Mouse (Mus musculus) embryonic facial prominence, embryonic 15.5 days (tissue): ENCODE measurements around the gene Nedd1. TPM values are rescaled to one million over a fixed set of nuclear protein-coding genes. Genes with fewer than 3 reads are reported as not detected.
A peak's percentile ranks its signal among the peaks of the same experiment; 100 is the strongest.

ENCODE experiments used
- ATAC-seq: fragments of 200-750 bp; cut with Nextera tagmentation; 2 replicates; pipeline ENCODE4 v1.8.0; 2017; ENCODE audit warnings: low read depth, moderate TSS enrichment; ENCODE audit not compliant: insufficient number of reproducible peaks, low FRiP score, low TSS enrichment
- H3K27ac ChIP-seq: fragments of 300-500 bp; sonication (generic); replicated peaks from 2 replicates; pipeline ENCODE4 v1.5.1; 2015; ENCODE audit warnings: mild to moderate bottlenecking, inconsistent platforms
- H3K27me3 ChIP-seq: fragments of 300-500 bp; sonication (generic); 2 replicates; pipeline ENCODE4 v1.6.1; 2015; ENCODE audit warnings: inconsistent platforms
- H3K36me3 ChIP-seq: fragments of 300-500 bp; sonication (generic); 2 replicates; pipeline ENCODE4 v1.6.1; 2015; ENCODE audit warnings: mild to moderate bottlenecking, inconsistent platforms
- H3K4me1 ChIP-seq: fragments of 300-500 bp; sonication (generic); 2 replicates; pipeline ENCODE4 v1.6.1; 2015; ENCODE audit warnings: inconsistent platforms
- H3K4me2 ChIP-seq: fragments of 300-500 bp; sonication (generic); replicated peaks from 2 replicates; pipeline ENCODE4 v1.6.1; 2015; ENCODE audit warnings: mild to moderate bottlenecking, inconsistent platforms
- H3K4me3 ChIP-seq: fragments of 300-500 bp; sonication (generic); replicated peaks from 2 replicates; pipeline ENCODE4 v1.5.1; 2015; ENCODE audit warnings: mild to moderate bottlenecking, inconsistent platforms
- H3K9ac ChIP-seq: fragments of 300-500 bp; sonication (generic); 2 replicates; pipeline ENCODE4 v1.6.1; 2015; ENCODE audit warnings: inconsistent platforms
- H3K9me3 ChIP-seq: fragments of 300-500 bp; sonication (generic); replicated peaks from 2 replicates; pipeline ENCODE4 v1.6.1; 2016; ENCODE audit warnings: inconsistent platforms
- WGBS: fragments of 180-500 bp; shearing (Covaris S2); methylation state at CpG from one replicate; pipeline ENCODE4 v1.1.7; 2015; 5-methylcytosine and 5-hydroxymethylcytosine counted together
- polyA plus RNA-seq: library from polyadenylated mRNA; unstranded; fragments of >200 nt; fragmentation: Nextera tagmentation; extraction: Ambion mirVana; gene quantifications from 2 replicates; pipeline ENCODE4 v1.2.1, GENCODE M21; 2015

Gene Nedd1
- 32.1 and 35.9 TPM in 2 replicates for polyA plus RNA-seq

- Histone ChIP-seq H3K27me3 (no peaks in the 10 kb centered on the region), H3K4me2 (peak within 1 kb of the TSS; percentile 71), H3K36me3 (peaks cover 12% of the 10 kb centered on the region; the same call in 1 of the 2 replicates), H3K4me1 (0 out of 2 replicates have a peak, but pooled peaks cover 7% of the 10 kb centered on the region), H3K4me3 (peak within 1 kb of the TSS; percentile 72), H3K9me3 (no peaks in the 10 kb centered on the region), H3K9ac (peak within 1 kb of the TSS; percentile 69), H3K27ac (peak within 1 kb of the TSS; percentile 87)
- WGBS: 0% methylated on average over 55 of the region's 57 CpGs
- peak; percentile 96 for ATAC-seq
These were observed at the start of gene Nedd1 for GRCm38 (mm10) chr10:92721771-92722619. Gene Nedd1 (minus strand): TSS chr10:92722420.

DNA sequence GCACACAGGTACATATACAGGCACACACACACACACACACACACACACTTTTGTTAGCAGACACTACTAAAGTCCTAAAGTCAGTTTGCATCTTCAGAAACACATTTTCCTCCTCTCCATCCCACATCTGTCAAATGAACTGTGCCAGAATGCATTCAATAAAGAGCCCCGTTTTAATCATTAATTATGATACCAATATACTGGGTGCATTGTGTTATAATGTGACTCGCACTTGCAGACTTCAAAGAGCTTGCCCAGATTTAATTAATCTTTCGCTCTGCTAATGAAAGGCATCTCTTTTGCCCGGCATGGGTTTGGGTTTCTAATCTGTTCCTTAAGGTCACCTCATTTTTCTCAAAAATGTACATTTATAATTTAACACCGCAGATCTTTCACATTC lies 32.1 kb upstream of the Nedd1 start:
- H3K36me3 ChIP-seq: no peaks in the 10 kb centered on the region
- H3K4me2 ChIP-seq: no peak overlapping the region
- no peak for ATAC-seq
- no peaks in the 10 kb centered on the region for H3K4me1 ChIP-seq
- H3K4me3 ChIP-seq: no peak overlapping the region
- no peak overlapping the region for H3K9ac ChIP-seq
- H3K9me3 ChIP-seq: no peaks in the 10 kb centered on the region
- H3K27me3 ChIP-seq: no peaks in the 10 kb centered on the region
- 84% methylated on average over 5 of the region's 5 CpGs for WGBS
- H3K27ac ChIP-seq: no peak overlapping the region

DNA sequence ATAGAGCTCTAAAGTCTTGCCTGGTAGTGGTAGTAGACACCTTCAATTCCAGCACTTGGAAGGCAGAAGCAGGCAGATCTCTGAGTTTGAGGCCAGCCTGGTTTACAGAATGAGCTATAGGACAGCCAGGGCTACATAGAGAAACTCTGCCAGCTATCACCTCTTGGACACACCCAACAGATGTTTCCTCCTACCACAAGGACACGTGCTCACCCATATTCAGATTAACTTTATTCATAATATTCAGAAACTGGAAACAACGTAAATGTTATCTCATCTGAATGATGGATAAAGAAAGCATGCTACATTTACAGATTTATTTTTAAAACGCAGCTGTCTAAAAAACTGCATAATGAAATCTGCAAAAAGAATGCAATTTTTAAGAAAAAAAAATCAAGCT lies 8.1 kb upstream of the Nedd1 start:
- ATAC-seq: no peak
- no peak overlapping the region for H3K27ac ChIP-seq
- no peak overlapping the region for H3K9ac ChIP-seq
- no peaks in the 10 kb centered on the region for H3K27me3 ChIP-seq
- H3K36me3 ChIP-seq: no peaks in the 10 kb centered on the region
- H3K4me1 ChIP-seq: no peaks in the 10 kb centered on the region
- no peak overlapping the region for H3K4me3 ChIP-seq
- WGBS: 88% methylated on average over 3 of the region's 3 CpGs
- H3K9me3 ChIP-seq: no peaks in the 10 kb centered on the region
- no peak overlapping the region for H3K4me2 ChIP-seq

DNA sequence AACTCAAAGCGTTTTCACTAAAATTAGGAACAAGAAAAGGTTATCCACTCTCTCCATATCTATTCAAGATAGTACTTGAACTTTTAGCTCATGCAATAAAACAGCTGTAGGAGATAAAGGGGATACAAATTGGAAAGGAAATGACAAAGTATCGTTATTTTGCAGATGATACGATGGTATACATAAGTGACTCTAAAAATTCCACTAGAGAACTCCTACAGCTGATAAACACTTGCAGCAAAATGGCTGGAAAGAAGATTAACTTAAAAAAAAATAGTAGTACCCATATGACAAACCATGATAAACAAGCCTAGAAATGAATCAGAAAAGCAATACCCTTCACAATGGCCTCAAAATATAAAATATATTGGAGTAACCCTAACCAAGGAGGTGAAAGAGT lies 6.5 kb upstream of the Nedd1 start:
- H3K36me3 ChIP-seq: no peaks in the 10 kb centered on the region
- H3K27me3 ChIP-seq: no peaks in the 10 kb centered on the region
- H3K9ac ChIP-seq: no peak overlapping the region
- H3K9me3 ChIP-seq: no peaks in the 10 kb centered on the region
- H3K4me3 ChIP-seq: no peak overlapping the region
- H3K4me2 ChIP-seq: no peak overlapping the region
- 80% methylated on average over 3 of the region's 3 CpGs for WGBS
- ATAC-seq: no peak
- H3K27ac ChIP-seq: no peak overlapping the region
- no peaks in the 10 kb centered on the region for H3K4me1 ChIP-seq

GRCm38 (mm10) chr10:92722620-92722988 lies 384 bp upstream of the Nedd1 start:
- ATAC-seq: peak; percentile 36

GRCm38 (mm10) chr10:92699032-92699431 lies 23.2 kb downstream of the Nedd1 start:
- ATAC-seq: no peak
- peaks cover 31% of the 10 kb centered on the region for H3K36me3 ChIP-seq
- 39% methylated on average over 6 of the region's 6 CpGs for WGBS

More at GRCm38 (mm10) chr10:92722620-92722988, 384 bp upstream of the Nedd1 start:
- no peaks in the 10 kb centered on the region for H3K9me3 ChIP-seq
- no peaks in the 10 kb centered on the region for H3K27me3 ChIP-seq
- peak overlapping the region; percentile 87 for H3K27ac ChIP-seq
- peak overlapping the region; percentile 69; the same call in 1 of the 2 replicates for H3K9ac ChIP-seq
- peak overlapping the region; percentile 72 for H3K4me3 ChIP-seq
- 0 out of 2 replicates have a peak, but pooled peaks cover 7% of the 10 kb centered on the region for H3K4me1 ChIP-seq
- WGBS: 42% methylated on average over 5 of the region's 5 CpGs
- peak overlapping the region; percentile 71 for H3K4me2 ChIP-seq
- H3K36me3 ChIP-seq: peaks cover 7% of the 10 kb centered on the region; the same call in 1 of the 2 replicates

DNA sequence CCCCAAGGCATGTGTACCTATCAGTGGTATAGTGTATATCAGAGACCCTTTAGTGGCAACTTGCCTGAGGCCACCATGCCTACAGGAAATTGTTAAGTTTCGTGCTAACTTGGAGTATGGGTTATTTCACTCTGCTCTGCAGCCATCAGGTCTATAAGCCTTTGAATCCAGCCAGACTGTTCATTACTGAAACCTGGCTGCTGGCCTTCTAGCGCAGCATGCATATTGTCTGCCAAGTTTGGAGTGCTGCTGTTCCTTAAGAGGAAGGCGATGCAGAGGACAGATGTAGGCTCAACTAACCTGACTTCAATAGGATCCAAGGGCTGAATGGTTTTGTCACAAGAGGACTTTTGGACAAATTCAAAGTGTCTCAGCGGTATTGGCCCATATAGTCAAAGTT lies 47.2 kb downstream of the Nedd1 start:
- no peak for ATAC-seq
- H3K27ac ChIP-seq: no peak overlapping the region
- H3K36me3 ChIP-seq: no peaks in the 10 kb centered on the region
- no peaks in the 10 kb centered on the region for H3K27me3 ChIP-seq
- no peak overlapping the region for H3K4me3 ChIP-seq
- H3K9ac ChIP-seq: no peak overlapping the region
- H3K4me2 ChIP-seq: no peak overlapping the region
- no peaks in the 10 kb centered on the region for H3K4me1 ChIP-seq
- 86% methylated on average over 4 of the region's 4 CpGs for WGBS
- no peaks in the 10 kb centered on the region for H3K9me3 ChIP-seq

More at GRCm38 (mm10) chr10:92699032-92699431, 23.2 kb downstream of the Nedd1 start:
- no peak overlapping the region for H3K4me3 ChIP-seq
- no peak overlapping the region for H3K4me2 ChIP-seq
- no peak overlapping the region for H3K27ac ChIP-seq
- no peaks in the 10 kb centered on the region for H3K4me1 ChIP-seq
- no peaks in the 10 kb centered on the region for H3K27me3 ChIP-seq
- H3K9me3 ChIP-seq: no peaks in the 10 kb centered on the region
- no peak overlapping the region for H3K9ac ChIP-seq

- ATAC-seq: no peak
- Histone ChIP-seq H3K9me3 (no peaks in the 10 kb centered on the region), H3K4me1 (no peaks in the 10 kb centered on the region), H3K36me3 (no peaks in the 10 kb centered on the region), H3K4me3 (no peak overlapping the region), H3K4me2 (no peak overlapping the region), H3K9ac (no peak overlapping the region), H3K27me3 (no peaks in the 10 kb centered on the region), H3K27ac (no peak overlapping the region)
- WGBS: 91% methylated on average over 4 of the region's 4 CpGs
These were observed 50.3 kb downstream of the Nedd1 start for GRCm38 (mm10) chr10:92671906-92672305.

DNA sequence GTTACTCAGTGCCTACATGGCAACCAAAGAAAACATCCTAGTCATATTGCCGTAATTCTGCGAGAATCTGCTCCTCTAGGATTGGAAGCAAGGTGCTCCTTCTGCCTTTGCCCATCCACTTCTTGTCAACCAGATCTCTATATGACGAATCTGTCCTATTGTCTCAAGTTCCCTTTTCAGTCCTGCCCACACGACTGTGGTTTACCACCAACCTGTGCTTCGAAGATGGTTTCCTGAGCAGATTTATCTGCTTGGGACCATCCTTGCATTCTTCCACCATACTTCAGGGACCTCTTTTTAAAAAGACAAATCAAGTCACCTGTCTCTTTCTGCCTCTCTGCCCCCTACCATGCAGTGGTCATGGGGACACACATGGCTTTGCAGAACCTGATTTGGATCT lies 56.9 kb downstream of the Nedd1 start:
- 89% methylated on average over 5 of the region's 5 CpGs for WGBS
- Histone ChIP-seq H3K27ac (no peak overlapping the region), H3K36me3 (no peaks in the 10 kb centered on the region), H3K27me3 (no peaks in the 10 kb centered on the region), H3K4me2 (no peak overlapping the region), H3K4me3 (no peak overlapping the region), H3K9ac (no peak overlapping the region), H3K4me1 (no peaks in the 10 kb centered on the region), H3K9me3 (no peaks in the 10 kb centered on the region)
- ATAC-seq: no peak

- Histone ChIP-seq H3K4me1 (no peaks in the 10 kb centered on the region), H3K36me3 (no peaks in the 10 kb centered on the region), H3K9ac (no peak overlapping the region), H3K9me3 (no peaks in the 10 kb centered on the region), H3K4me3 (no peak overlapping the region), H3K27ac (no peak overlapping the region), H3K27me3 (no peaks in the 10 kb centered on the region), H3K4me2 (no peak overlapping the region)
- ATAC-seq: no peak
- WGBS: 56% methylated on average over 4 of the region's 4 CpGs
These were observed 69.0 kb downstream of the Nedd1 start for GRCm38 (mm10) chr10:92653266-92653665.

DNA sequence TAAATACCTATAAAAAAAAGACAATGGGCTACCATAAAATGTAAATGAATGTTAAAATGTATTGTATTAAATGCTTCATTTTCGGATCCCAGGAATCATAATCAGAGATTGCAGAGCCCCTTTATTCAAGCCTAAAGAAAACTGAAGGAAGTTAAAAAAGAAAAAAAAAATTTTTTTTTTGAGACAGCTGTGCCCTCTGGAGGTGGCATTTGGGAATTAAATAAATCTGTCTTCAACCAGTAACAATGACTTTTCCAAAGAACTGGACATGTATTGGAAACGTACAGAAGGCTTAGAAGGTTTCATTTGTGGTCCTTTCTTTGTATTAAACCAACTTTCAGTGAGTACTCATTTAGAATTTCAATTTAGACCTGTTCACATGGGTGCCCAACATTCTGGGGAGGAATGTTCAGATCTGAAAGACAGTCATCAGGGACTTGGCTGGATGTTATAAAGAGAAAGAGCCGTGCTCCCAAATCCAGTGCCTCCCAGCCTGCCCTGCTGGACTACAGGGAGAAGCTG lies 69.8 kb downstream of the Nedd1 start:
- H3K9me3 ChIP-seq: no peaks in the 10 kb centered on the region
- ATAC-seq: no peak
- no peak overlapping the region for H3K9ac ChIP-seq
- no peak overlapping the region for H3K4me3 ChIP-seq
- no peak overlapping the region for H3K4me2 ChIP-seq
- H3K4me1 ChIP-seq: no peaks in the 10 kb centered on the region
- no peak overlapping the region for H3K27ac ChIP-seq
- no peaks in the 10 kb centered on the region for H3K36me3 ChIP-seq
- no peaks in the 10 kb centered on the region for H3K27me3 ChIP-seq
- WGBS: 33% methylated on average over 3 of the region's 3 CpGs
